Mouse (Mus musculus) liver, embryonic 14 days (tissue): ENCODE data around the gene Pip5k1a. TPM values are rescaled to one million over a fixed set of nuclear protein-coding genes. Genes with fewer than 3 reads are reported as not detected.

Experiments used
- polyA plus RNA-seq: library from polyadenylated mRNA; depleted of rRNA; stranded (reverse); fragments of >200 nt; gene quantifications from 2 replicates; pipeline ENCODE4 v1.2.3, GENCODE M21; 2012; rRNA removed

The Pip5k1a gene
- polyA plus RNA-seq: 8.0 and 10.4 TPM in 2 replicates

GRCm38 (mm10) chr3:95106338-95107117 lies at the start of gene Pip5k1a:
Gene Pip5k1a, minus strand, starts transcription at chr3:95106930.

GRCm38 (mm10) chr3:95141952-95142616 lies 35.4 kb upstream of the Pip5k1a start, which contains the start of gene Tnfaip8l2:
Gene Tnfaip8l2, minus strand, starts transcription at chr3:95142360.

GRCm38 (mm10) chr3:95133680-95134101 lies 27.0 kb upstream of the Pip5k1a start, which contains the start of the genes Scnm1 and Lysmd1:
Gene Scnm1, minus strand, starts transcription at chr3:95134011.
Gene Lysmd1, plus strand, starts transcription at chr3:95134088.

GRCm38 (mm10) chr3:95124246-95124645 lies 17.5 kb upstream of the Pip5k1a start, which contains the start of gene Tmod4:
Gene Tmod4, plus strand, starts transcription at chr3:95124476.

GRCm38 (mm10) chr3:95110911-95111726 lies 4.4 kb upstream of the Pip5k1a start, which contains the start of gene Vps72:
Gene Vps72, plus strand, starts transcription at chr3:95111022.

GRCm38 (mm10) chr3:95042166-95042837 lies 64.4 kb downstream of the Pip5k1a start, which contains the start of gene Psmd4:
Gene Psmd4, minus strand, starts transcription at chr3:95042614.

GRCm38 (mm10) chr3:95015337-95015872 lies 91.3 kb downstream of the Pip5k1a start, which contains the start of gene Zfp687:
Gene Zfp687, minus strand, starts transcription at chr3:95015448.

Other genes with a start within 250 kb of the Pip5k1a start
- 159 and 182 TPM in 2 replicates for gene Psmb4, start 220.0 kb downstream of the Pip5k1a start, polyA plus RNA-seq
- gene Selenbp1, start 173.9 kb downstream of the Pip5k1a start, polyA plus RNA-seq: 37.4 and 45.0 TPM in 2 replicates
- gene Rfx5, start 152.9 kb downstream of the Pip5k1a start, polyA plus RNA-seq: 2.3 and 2.7 TPM in 2 replicates
- 13.0 and 15.2 TPM in 2 replicates for gene Pi4kb, start 132.2 kb downstream of the Pip5k1a start, polyA plus RNA-seq
- gene Zfp687, start 91.5 kb downstream of the Pip5k1a start, polyA plus RNA-seq: 5.0 and 6.0 TPM in 2 replicates
- gene Psmd4, start 64.3 kb downstream of the Pip5k1a start, polyA plus RNA-seq: 147 and 154 TPM in 2 replicates
- 23.3 and 25.4 TPM in 2 replicates for gene Vps72, start 4.1 kb upstream of the Pip5k1a start, polyA plus RNA-seq
- 0.37 and 0.59 TPM in 2 replicates for gene Tmod4, start 17.5 kb upstream of the Pip5k1a start, polyA plus RNA-seq
- gene Scnm1, start 27.1 kb upstream of the Pip5k1a start, polyA plus RNA-seq: 34.6 and 35.5 TPM in 2 replicates
- gene Lysmd1, start 27.2 kb upstream of the Pip5k1a start, polyA plus RNA-seq: 3.8 and 4.2 TPM in 2 replicates
- gene Tnfaip8l2, start 35.4 kb upstream of the Pip5k1a start, polyA plus RNA-seq: 3.4 and 5.8 TPM in 2 replicates
- 0.59 and 0.94 TPM in 2 replicates for gene Sema6c, start 53.5 kb upstream of the Pip5k1a start, polyA plus RNA-seq
- 15.3 and 17.6 TPM in 2 replicates for gene Gabpb2, start 111.0 kb upstream of the Pip5k1a start, polyA plus RNA-seq
- 21.9 and 27.2 TPM in 2 replicates for gene Cdc42se1, start 121.8 kb upstream of the Pip5k1a start, polyA plus RNA-seq
- 2.8 TPM in 2 replicates for gene Mllt11, start 125.2 kb upstream of the Pip5k1a start, polyA plus RNA-seq
- gene Gm128, start 134.7 kb upstream of the Pip5k1a start, polyA plus RNA-seq: 0.07 and 0.14 TPM in 2 replicates
- gene Bnipl, start 144.3 kb upstream of the Pip5k1a start, polyA plus RNA-seq: 0.03 and 0.16 TPM in 2 replicates
- 11.8 and 13.5 TPM in 2 replicates for gene Mindy1, start 174.4 kb upstream of the Pip5k1a start, polyA plus RNA-seq
- gene Prune1, start 175.1 kb upstream of the Pip5k1a start, polyA plus RNA-seq: 7.4 and 8.4 TPM in 2 replicates
- 2.3 and 2.8 TPM in 2 replicates for gene Anxa9, start 200.2 kb upstream of the Pip5k1a start, polyA plus RNA-seq
- 52.5 and 69.2 TPM in 2 replicates for gene Cers2, start 207.9 kb upstream of the Pip5k1a start, polyA plus RNA-seq